Mouse (Mus musculus) liver, adult (tissue): ENCODE results near the gene Slc2a3.

Source experiments
- GATA4 ChIP-seq: IDR thresholded peaks from 2 replicates; pipeline ENCODE4 v1.6.1; 2014; ENCODE audit warnings: mild to moderate bottlenecking, low read length; ENCODE audit not compliant: insufficient replicate concordance

Slc2a3 gene

GRCm38 (mm10) chr6:122761011-122761599 is 40.3 kb downstream of the Slc2a3 start:
- no peak for TF ChIP-seq GATA4

GRCm38 (mm10) chr6:122758732-122759131 is 42.7 kb downstream of the Slc2a3 start:
- TF ChIP-seq GATA4 = no peak

GRCm38 (mm10) chr6:122755913-122756312 is 45.5 kb downstream of the Slc2a3 start:
- no peak for TF ChIP-seq GATA4

- no peak for TF ChIP-seq GATA4
Observed at GRCm38 (mm10) chr6:122750579-122750978, 50.9 kb downstream of the Slc2a3 start.

GRCm38 (mm10) chr6:122744505-122745249 is 56.8 kb downstream of the Slc2a3 start:
- TF ChIP-seq GATA4 = no peak

GRCm38 (mm10) chr6:122743353-122743752 is 58.1 kb downstream of the Slc2a3 start:
- TF ChIP-seq GATA4 = no peak

GRCm38 (mm10) chr6:122742228-122742899 is 59.1 kb downstream of the Slc2a3 start:
- TF ChIP-seq GATA4 = no peak

- TF ChIP-seq GATA4 = no peak
Observed at GRCm38 (mm10) chr6:122741460-122742227, 59.8 kb downstream of the Slc2a3 start.

- no peak for TF ChIP-seq GATA4
Observed at GRCm38 (mm10) chr6:122739952-122740351, 61.5 kb downstream of the Slc2a3 start.

- no peak for TF ChIP-seq GATA4
Observed at GRCm38 (mm10) chr6:122719942-122720341, 81.5 kb downstream of the Slc2a3 start.

- TF ChIP-seq GATA4 = no peak
Observed at GRCm38 (mm10) chr6:122715886-122716285, 85.6 kb downstream of the Slc2a3 start.

GRCm38 (mm10) chr6:122714707-122715365 is 86.6 kb downstream of the Slc2a3 start:
- no peak for TF ChIP-seq GATA4

GRCm38 (mm10) chr6:122711455-122711854 is 90.0 kb downstream of the Slc2a3 start:
- no peak for TF ChIP-seq GATA4

GRCm38 (mm10) chr6:122708826-122709225 is 92.6 kb downstream of the Slc2a3 start:
- TF ChIP-seq GATA4 = no peak
